Mouse (Mus musculus): ENCODE data around the gene Ppt1. TPM values are rescaled to one million over a fixed set of nuclear protein-coding genes. Genes with fewer than 3 reads are reported as not detected.
A peak's percentile ranks its signal among the peaks of the same experiment; 100 is the strongest.

Gene Ppt1
- polyA plus RNA-seq, 1 experiment = 40.0 TPM

DNA sequence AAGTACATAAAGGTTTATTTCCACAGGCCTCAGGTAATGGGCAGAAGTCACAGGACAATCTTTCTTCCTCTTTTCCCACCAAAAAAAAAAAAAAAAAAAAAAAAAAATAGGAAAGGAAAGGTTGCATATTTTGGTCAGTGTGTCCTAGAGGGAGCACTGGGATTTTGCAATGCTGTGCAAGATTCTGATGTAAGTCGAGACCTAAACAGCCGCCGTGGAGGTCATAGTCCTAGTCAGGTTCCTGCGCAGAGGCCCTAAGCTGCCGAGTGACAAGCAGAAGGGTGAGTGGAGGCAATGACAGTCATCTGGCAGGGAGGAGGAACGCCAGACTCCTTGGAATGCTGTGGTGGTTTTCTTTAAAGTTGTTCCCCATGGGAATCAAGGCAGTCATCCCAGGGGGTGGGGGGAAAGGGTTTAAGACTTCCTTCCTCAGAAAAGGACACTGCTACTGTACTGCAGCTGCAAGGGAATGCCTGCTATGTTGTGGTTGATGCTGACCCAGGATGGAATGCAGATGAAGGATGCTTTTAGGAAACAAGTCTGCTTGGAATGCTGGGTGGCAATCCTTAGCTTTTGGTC, 23.1 kb downstream of the Ppt1 start:
- no peak overlapping the region for H3ac ChIP-seq (ENCODE audit: control insufficient read depth, insufficient read length, low read depth)
- H3K27me3 ChIP-seq (ENCODE audit: control insufficient read depth, insufficient read depth, insufficient read length) = no peaks in the 10 kb centered on the region
- TF ChIP-seq FOSL1 (IDR thresholded peaks at IDR 0.05; ENCODE audit: insufficient read depth, low read length, poor library complexity, severe bottlenecking) (no peak), MAX (IDR thresholded peaks at IDR 0.05) (peak; percentile 27), CTCF (IDR thresholded peaks at IDR 0.05; ENCODE audit: control insufficient read depth, insufficient read depth, insufficient read length) (no peak), MYOD1 (IDR thresholded peaks at IDR 0.05; ENCODE audit: control insufficient read depth, insufficient read length, low read depth) (peak; percentile 4)
- H3K4me3 ChIP-seq (ENCODE audit: insufficient read depth, poor library complexity, severe bottlenecking) = no peak overlapping the region
- no peaks in the 10 kb centered on the region for H3K79me3 ChIP-seq (ENCODE audit: low read depth)
- peaks cover 82% of the 10 kb centered on the region for H3K36me3 ChIP-seq (ENCODE audit: control insufficient read depth, insufficient read depth)
- no peaks in the 10 kb centered on the region for H3K79me2 ChIP-seq (ENCODE audit: control insufficient read depth, insufficient read depth)

DNA sequence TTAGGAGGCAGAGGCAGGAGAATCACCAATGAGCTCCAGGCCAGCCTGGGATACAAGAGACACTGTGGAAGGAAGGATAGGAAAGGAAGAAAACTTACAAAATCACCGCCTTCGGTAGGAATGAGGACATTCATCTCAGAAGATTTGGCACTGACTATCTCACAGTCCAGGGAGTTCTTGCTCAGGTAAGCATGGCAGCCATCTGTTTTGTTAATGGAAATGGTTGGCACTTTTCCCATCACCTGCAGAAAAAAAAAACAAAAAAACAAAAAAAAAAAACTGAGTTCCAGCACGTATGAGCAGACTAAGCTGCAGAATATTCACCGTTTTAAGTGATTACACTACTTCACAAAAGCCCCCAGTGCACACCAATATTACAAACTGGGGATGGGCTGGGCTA, 25.8 kb downstream of the Ppt1 start:
- Histone ChIP-seq H3K4me3 (ENCODE audit: insufficient read depth, poor library complexity, severe bottlenecking) (no peak overlapping the region), H3K36me3 (ENCODE audit: control insufficient read depth, insufficient read depth) (peaks cover 82% of the 10 kb centered on the region), H3K79me3 (ENCODE audit: low read depth) (peaks cover 8% of the 10 kb centered on the region), H3ac (ENCODE audit: control insufficient read depth, insufficient read length, low read depth) (no peak overlapping the region), H3K79me2 (ENCODE audit: control insufficient read depth, insufficient read depth) (peaks cover 8% of the 10 kb centered on the region), H3K27me3 (ENCODE audit: control insufficient read depth, insufficient read depth, insufficient read length) (no peaks in the 10 kb centered on the region)
- no peak for TF ChIP-seq FOSL1 (IDR thresholded peaks at IDR 0.05; ENCODE audit: insufficient read depth, low read length, poor library complexity, severe bottlenecking)
- TF ChIP-seq MYOD1 (IDR thresholded peaks at IDR 0.05; ENCODE audit: control insufficient read depth, insufficient read length, low read depth) = no peak
- TF ChIP-seq CTCF (IDR thresholded peaks at IDR 0.05; ENCODE audit: control insufficient read depth, insufficient read depth, insufficient read length) = no peak
- no peak for TF ChIP-seq CEBPB (IDR thresholded peaks at IDR 0.05; ENCODE audit: low read depth)
- TF ChIP-seq USF1 (IDR thresholded peaks at IDR 0.05; ENCODE audit: low read depth) = no peak
- TF ChIP-seq MYOG (IDR thresholded peaks at IDR 0.05; ENCODE audit: control insufficient read depth, extremely low read depth, insufficient read length) = no peak
- TF ChIP-seq MAX (IDR thresholded peaks at IDR 0.05) = no peak

GRCm38 (mm10) chr4:122868041-122868440, 32.0 kb downstream of the Ppt1 start:
- H3K27me3 ChIP-seq (ENCODE audit: control insufficient read depth, insufficient read depth, insufficient read length) = no peaks in the 10 kb centered on the region
- peaks cover 27% of the 10 kb centered on the region for H3K79me2 ChIP-seq (ENCODE audit: control insufficient read depth, insufficient read depth)
- TF ChIP-seq CTCF (IDR thresholded peaks at IDR 0.05; ENCODE audit: control insufficient read depth, insufficient read depth, insufficient read length) = no peak
- peak; percentile 10 for TF ChIP-seq MYOD1 (IDR thresholded peaks at IDR 0.05; ENCODE audit: control insufficient read depth, insufficient read length, low read depth)
- peak; percentile 98 for TF ChIP-seq FOSL1 (IDR thresholded peaks at IDR 0.05; ENCODE audit: insufficient read depth, low read length, poor library complexity, severe bottlenecking)
- H3K36me3 ChIP-seq (ENCODE audit: control insufficient read depth, insufficient read depth) = peaks cover 84% of the 10 kb centered on the region
- peaks cover 15% of the 10 kb centered on the region for H3K79me3 ChIP-seq (ENCODE audit: low read depth)
- no peak overlapping the region for H3K4me3 ChIP-seq (ENCODE audit: insufficient read depth, poor library complexity, severe bottlenecking)
- no peak overlapping the region for H3ac ChIP-seq (ENCODE audit: control insufficient read depth, insufficient read length, low read depth)

GRCm38 (mm10) chr4:122870027-122870426, 34.0 kb downstream of the Ppt1 start:
- no peak overlapping the region for H3ac ChIP-seq (ENCODE audit: control insufficient read depth, insufficient read length, low read depth)
- TF ChIP-seq MYOG (IDR thresholded peaks at IDR 0.05; ENCODE audit: control insufficient read depth, extremely low read depth, insufficient read length) = no peak
- TF ChIP-seq USF1 (IDR thresholded peaks at IDR 0.05; ENCODE audit: low read depth) = no peak
- no peak for TF ChIP-seq FOSL1 (IDR thresholded peaks at IDR 0.05; ENCODE audit: insufficient read depth, low read length, poor library complexity, severe bottlenecking)
- TF ChIP-seq CTCF (IDR thresholded peaks at IDR 0.05; ENCODE audit: control insufficient read depth, insufficient read depth, insufficient read length) = no peak
- no peak for TF ChIP-seq CEBPB (IDR thresholded peaks at IDR 0.05; ENCODE audit: low read depth)
- TF ChIP-seq MYOD1 (IDR thresholded peaks at IDR 0.05; ENCODE audit: control insufficient read depth, insufficient read length, low read depth) = no peak
- no peak for TF ChIP-seq MAX (IDR thresholded peaks at IDR 0.05)
- peaks cover 47% of the 10 kb centered on the region for H3K79me2 ChIP-seq (ENCODE audit: control insufficient read depth, insufficient read depth)
- no peaks in the 10 kb centered on the region for H3K27me3 ChIP-seq (ENCODE audit: control insufficient read depth, insufficient read depth, insufficient read length)
- no peak overlapping the region for H3K4me3 ChIP-seq (ENCODE audit: insufficient read depth, poor library complexity, severe bottlenecking)
- H3K36me3 ChIP-seq (ENCODE audit: control insufficient read depth, insufficient read depth) = peaks cover 64% of the 10 kb centered on the region
- peaks cover 32% of the 10 kb centered on the region for H3K79me3 ChIP-seq (ENCODE audit: low read depth)

GRCm38 (mm10) chr4:122870741-122871140, 34.7 kb downstream of the Ppt1 start:
- H3K4me3 ChIP-seq (ENCODE audit: insufficient read depth, poor library complexity, severe bottlenecking) = no peak overlapping the region
- peaks cover 64% of the 10 kb centered on the region for H3K36me3 ChIP-seq (ENCODE audit: control insufficient read depth, insufficient read depth)
- peaks cover 35% of the 10 kb centered on the region for H3K79me3 ChIP-seq (ENCODE audit: low read depth)
- no peak overlapping the region for H3ac ChIP-seq (ENCODE audit: control insufficient read depth, insufficient read length, low read depth)
- no peak for TF ChIP-seq MYOG (IDR thresholded peaks at IDR 0.05; ENCODE audit: control insufficient read depth, extremely low read depth, insufficient read length)
- no peak for TF ChIP-seq MYOD1 (IDR thresholded peaks at IDR 0.05; ENCODE audit: control insufficient read depth, insufficient read length, low read depth)
- no peak for TF ChIP-seq CEBPB (IDR thresholded peaks at IDR 0.05; ENCODE audit: low read depth)
- TF ChIP-seq MAX (IDR thresholded peaks at IDR 0.05) = no peak
- TF ChIP-seq FOSL1 (IDR thresholded peaks at IDR 0.05; ENCODE audit: insufficient read depth, low read length, poor library complexity, severe bottlenecking) = no peak
- TF ChIP-seq USF1 (IDR thresholded peaks at IDR 0.05; ENCODE audit: low read depth) = no peak
- TF ChIP-seq CTCF (IDR thresholded peaks at IDR 0.05; ENCODE audit: control insufficient read depth, insufficient read depth, insufficient read length) = no peak
- H3K27me3 ChIP-seq (ENCODE audit: control insufficient read depth, insufficient read depth, insufficient read length) = no peaks in the 10 kb centered on the region
- H3K79me2 ChIP-seq (ENCODE audit: control insufficient read depth, insufficient read depth) = peaks cover 54% of the 10 kb centered on the region

DNA sequence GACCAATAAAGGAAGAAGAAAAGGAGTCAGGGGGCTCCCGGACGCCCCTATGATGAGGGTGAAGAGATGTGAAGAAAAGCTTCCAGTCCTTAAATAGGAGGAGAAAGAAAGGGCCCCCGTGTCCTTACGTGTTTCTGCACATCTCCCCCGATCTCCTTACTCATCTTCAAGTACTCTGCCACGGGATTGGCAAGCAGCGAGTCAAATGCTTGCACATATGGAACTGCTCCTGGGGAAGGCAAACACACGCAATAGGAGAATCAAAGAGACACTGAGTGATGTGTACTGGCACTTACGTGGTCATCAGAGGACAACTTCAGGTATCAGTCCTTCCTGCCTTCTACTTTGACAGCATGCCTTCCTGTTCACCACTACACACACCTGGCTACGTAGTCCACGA, 35.2 kb downstream of the Ppt1 start:
- TF ChIP-seq MYOG (IDR thresholded peaks at IDR 0.05; ENCODE audit: control insufficient read depth, extremely low read depth, insufficient read length) = no peak
- no peak for TF ChIP-seq MAX (IDR thresholded peaks at IDR 0.05)
- no peak for TF ChIP-seq CTCF (IDR thresholded peaks at IDR 0.05; ENCODE audit: control insufficient read depth, insufficient read depth, insufficient read length)
- TF ChIP-seq CEBPB (IDR thresholded peaks at IDR 0.05; ENCODE audit: low read depth) = no peak
- TF ChIP-seq FOSL1 (IDR thresholded peaks at IDR 0.05; ENCODE audit: insufficient read depth, low read length, poor library complexity, severe bottlenecking) = no peak
- TF ChIP-seq MYOD1 (IDR thresholded peaks at IDR 0.05; ENCODE audit: control insufficient read depth, insufficient read length, low read depth) = no peak
- TF ChIP-seq USF1 (IDR thresholded peaks at IDR 0.05; ENCODE audit: low read depth) = no peak

More for the DNA sequence above, 35.2 kb downstream of the Ppt1 start:
- Histone ChIP-seq H3K4me3 (ENCODE audit: insufficient read depth, poor library complexity, severe bottlenecking) (no peak overlapping the region), H3K79me3 (ENCODE audit: low read depth) (peaks cover 40% of the 10 kb centered on the region), H3K36me3 (ENCODE audit: control insufficient read depth, insufficient read depth) (peaks cover 64% of the 10 kb centered on the region), H3K27me3 (ENCODE audit: control insufficient read depth, insufficient read depth, insufficient read length) (no peaks in the 10 kb centered on the region), H3K79me2 (ENCODE audit: control insufficient read depth, insufficient read depth) (peaks cover 57% of the 10 kb centered on the region), H3ac (ENCODE audit: control insufficient read depth, insufficient read length, low read depth) (no peak overlapping the region)
